Mouse (Mus musculus): ENCODE measurements around the gene Stk26. TPM values are rescaled to one million over a fixed set of nuclear protein-coding genes. Genes with fewer than 3 reads are reported as not detected.

The Stk26 gene
- total and polyA plus RNA-seq, 3 experiments, result 1.0 to 3.4 (median 2.2) TPM

GRCm38 (mm10) chrX:50942610-50943009 is 101.8 kb downstream of the Stk26 start, which contains the start of gene Frmd7:
TSS of gene Frmd7 (minus strand) at chrX:50942710.
- 70% methylated on average over 14 of the region's 14 CpGs for WGBS
- Histone ChIP-seq H3K79me2 (replicated peaks; ENCODE audit: control insufficient read depth, insufficient read depth, low read length) (no peaks in the 10 kb centered on the region), H3K36me3 (ENCODE audit: control insufficient read depth, insufficient read depth, low read length) (no peaks in the 10 kb centered on the region), H3K9ac (ENCODE audit: low read depth, low read length) (no peak within 1 kb of the TSS), H3K4me1 (ENCODE audit: control insufficient read depth, insufficient read depth, low read length) (no peaks in the 10 kb centered on the region), H3K4me3 (no peak within 1 kb of the TSS), H3K27ac (no peak within 1 kb of the TSS), H3K27me3 (ENCODE audit: control insufficient read depth, insufficient read depth, low read length) (no peaks in the 10 kb centered on the region)
- intact Hi-C loops (cut with DNase I), result no loop called here
- DNase-seq, result no peak
- TF ChIP-seq POLR2A (IDR thresholded peaks at IDR 0.05; ENCODE audit: insufficient read depth, low read depth, low read length) (no peak), CTCF (IDR thresholded peaks at IDR 0.05) (no peak), EP300 (IDR thresholded peaks at IDR 0.05; ENCODE audit: insufficient read depth, low read depth, low read length) (no peak)

Other genes starting within 250 kb of the Stk26 start
- gene Frmd7, start 101.7 kb downstream of the Stk26 start, total RNA-seq (2021), result under 1 TPM in 1 of 2 experiments, not detected in 1; 0.10 TPM
- gene Frmd7, start 101.7 kb downstream of the Stk26 start, polyA plus RNA-seq (2012; rRNA removed), result 0.12 and 0.20 TPM in 2 replicates
- 10 to 100 TPM; 19.4 to 22.2 TPM for gene Rap2c, start 177.0 kb downstream of the Stk26 start, total RNA-seq (2021)
- gene Rap2c, start 177.0 kb downstream of the Stk26 start, polyA plus RNA-seq (2012; rRNA removed), result 4.6 and 10.1 TPM in 2 replicates